Mouse (Mus musculus) lung, postnatal 4 days (tissue): ENCODE measurements at regions not wholly inside any gene's neighbourhood (a gene's known extent, or its start where the extent isn't known, plus 50 kb on each side); places are given as distances from the start of the nearest gene placed in this dataset.

Source experiments
- DNase-seq, 2 experiments: peaks; one replicate each; pipeline ENCODE4 v3.0.0; 2021

- DNase-seq, result no peak
These were observed 778.2 kb upstream of the Lrrc6 start for GRCm38 (mm10) chr15:67278869-67279268.

DNA sequence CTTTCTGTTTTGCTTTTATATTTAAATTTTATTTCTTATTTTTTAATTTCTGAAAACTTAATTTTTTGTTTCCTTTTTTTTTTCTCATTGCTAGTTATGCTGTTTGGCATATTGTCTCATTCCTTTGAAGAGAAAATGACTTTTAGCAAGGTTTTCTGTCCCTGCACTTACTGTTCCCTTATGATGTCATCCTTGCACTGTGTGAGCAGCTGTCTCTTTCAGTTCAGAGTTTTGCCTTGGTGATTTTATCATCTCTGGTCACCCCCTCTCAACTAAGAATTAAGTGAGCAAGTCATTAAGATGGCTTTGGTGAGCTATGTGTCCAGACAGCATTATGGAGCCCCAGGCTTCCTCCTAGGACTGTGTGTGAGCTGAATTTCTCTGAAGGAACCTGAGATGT lies 774.3 kb upstream of the Lrrc6 start:
- DNase-seq, result no peak

DNA sequence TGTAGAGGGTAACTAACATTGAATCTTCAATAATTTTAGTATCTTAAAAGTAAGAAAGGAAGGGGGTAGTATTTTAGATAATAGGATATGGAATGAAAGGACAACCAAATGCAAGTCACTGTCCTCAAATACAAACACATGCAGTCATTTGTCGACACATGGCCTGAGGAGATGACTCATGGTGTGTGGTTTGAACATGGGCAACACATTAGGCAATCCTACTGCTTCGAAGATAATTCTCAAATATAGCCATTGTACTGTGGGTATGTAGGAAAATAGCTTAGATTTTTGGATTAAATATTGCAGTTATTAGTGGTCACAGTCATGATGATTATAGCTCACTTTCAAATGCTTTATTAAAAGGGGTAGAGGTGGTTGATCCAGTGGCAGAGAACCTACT lies 771.7 kb upstream of the Lrrc6 start:
- DNase-seq, result no peak

DNA sequence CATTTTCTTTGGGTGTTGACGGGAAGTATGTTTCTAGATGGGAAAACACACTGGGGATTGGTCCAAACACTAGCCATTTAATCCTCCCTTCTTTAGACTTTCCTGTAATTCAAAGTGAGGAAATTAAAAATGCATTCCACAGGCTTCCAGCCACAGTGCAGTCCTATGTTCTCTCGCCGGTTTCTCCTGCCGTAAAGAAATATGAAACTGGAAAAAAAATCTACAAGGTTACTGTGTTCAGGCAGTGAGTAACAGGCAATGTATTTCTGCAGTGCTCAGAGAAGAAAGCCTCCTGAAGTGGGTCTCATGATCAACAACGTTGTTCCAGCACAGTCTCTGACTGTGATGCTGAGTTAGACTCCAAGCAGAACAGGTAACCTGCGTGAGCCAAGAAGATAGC lies 763.0 kb upstream of the Lrrc6 start:
- DNase-seq, result no peak

DNA sequence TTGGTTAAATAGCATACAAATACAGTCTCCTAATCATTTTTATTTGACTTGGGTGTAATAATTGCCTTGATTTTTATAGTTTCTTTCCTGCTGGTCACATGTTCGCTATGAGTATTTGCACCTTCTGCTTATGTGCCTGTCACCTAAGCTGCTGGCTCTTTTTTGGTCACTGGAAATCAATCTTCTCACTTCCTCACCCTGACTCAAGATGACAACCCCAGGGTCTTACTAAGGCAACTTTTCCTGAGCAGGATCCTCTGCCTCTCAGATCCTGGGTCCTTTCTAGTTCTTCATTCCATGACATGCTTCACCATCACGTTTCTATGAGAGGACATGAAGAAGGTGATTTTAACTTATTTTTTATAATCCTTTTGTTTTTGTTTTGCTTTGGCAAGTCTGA lies 762.6 kb upstream of the Lrrc6 start:
- no peak for DNase-seq

DNA sequence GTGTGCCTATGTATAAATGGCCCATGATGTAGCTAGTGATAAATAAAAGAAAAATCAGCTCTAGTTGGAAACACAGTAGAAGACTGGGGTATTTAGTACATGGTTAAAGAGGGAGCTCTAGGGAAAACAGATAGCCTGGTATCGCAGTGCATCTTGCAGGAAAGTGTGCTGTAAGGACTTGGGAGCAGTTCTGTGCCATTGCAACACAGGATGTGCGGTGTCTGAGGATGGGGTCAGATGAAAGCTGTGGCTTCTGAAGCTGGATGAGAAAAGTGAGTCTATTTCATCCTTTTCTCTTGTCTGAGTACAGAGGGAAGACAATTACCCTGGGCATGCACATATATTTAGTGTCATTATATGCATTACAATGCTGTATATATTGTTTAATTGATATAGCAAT lies 761.6 kb upstream of the Lrrc6 start:
- no peak for DNase-seq

DNA sequence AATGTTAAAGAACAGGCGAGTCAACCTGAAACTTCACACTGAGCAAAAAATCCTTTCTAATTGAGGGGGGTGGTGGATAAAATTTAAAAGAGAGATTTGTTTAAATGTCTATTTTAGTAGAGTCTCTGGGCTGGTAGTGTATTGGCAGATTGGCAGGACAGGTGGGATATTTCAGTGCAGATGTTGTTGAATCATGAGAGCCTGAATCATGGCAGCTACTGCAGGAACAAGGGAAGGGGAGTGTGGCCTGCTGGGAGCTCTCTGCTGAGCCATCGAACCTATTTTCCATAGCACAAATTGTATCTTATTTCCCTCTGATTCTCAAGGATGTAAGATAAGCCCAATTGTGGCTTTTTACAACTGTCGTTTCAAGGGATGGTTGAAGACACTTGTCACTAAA lies 760.0 kb upstream of the Lrrc6 start:
- DNase-seq, result no peak

DNA sequence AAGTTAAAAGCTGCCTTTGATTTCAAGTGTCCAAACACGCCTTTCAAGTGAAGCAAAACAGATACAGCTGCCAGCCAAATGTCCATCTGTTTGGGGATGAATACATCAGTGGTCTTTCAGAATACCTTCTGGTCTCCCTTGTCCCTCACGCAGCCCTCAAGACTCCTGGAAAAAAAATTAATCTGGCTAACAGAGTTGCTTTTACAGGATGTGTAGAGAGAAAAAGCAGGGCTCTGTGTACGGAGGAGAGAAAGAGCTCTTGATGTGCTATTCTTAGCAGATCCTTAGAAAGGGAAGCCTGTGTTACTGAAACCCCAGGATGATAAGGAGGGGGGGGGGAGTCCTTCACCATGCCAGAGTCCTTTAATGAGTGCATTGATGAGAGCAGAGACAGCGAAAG lies 748.4 kb upstream of the Lrrc6 start:
- no peak for DNase-seq

- DNase-seq, result no peak
These were observed 747.8 kb upstream of the Lrrc6 start for GRCm38 (mm10) chr15:67248471-67248870.

DNA sequence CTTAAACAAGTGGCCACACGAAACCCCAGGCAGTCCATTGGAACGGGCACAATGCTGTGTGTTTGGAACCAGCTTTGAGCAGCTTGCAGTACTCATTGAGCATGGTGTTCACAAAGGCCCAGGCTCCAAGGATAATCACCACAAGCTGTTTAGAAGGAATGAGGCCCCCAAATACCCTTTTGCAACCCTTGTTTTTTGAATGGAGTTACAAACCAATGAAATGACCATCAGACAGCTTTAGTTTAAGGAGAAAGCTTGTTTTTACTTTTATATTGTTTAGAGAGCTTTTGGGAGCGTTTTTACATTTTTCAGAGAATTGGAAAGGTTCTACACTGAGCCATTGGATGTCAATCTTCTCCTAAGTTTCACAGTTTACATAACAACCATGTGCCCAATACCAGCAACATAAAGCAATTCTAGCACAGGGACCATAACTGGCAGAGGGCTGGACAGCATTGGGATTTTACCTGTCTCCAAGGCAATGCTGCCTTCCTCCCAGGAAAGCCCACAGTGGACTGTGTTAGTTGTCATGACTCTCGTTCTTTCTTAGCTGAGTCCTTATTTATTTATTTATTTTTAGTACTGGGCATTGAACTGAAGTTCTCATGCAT lies 745.1 kb upstream of the Lrrc6 start:
- DNase-seq, result no peak

- DNase-seq, result no peak
These were observed 744.4 kb upstream of the Lrrc6 start for GRCm38 (mm10) chr15:67244908-67245657.

GRCm38 (mm10) chr15:67235107-67235785 lies 734.5 kb upstream of the Lrrc6 start:
- no peak for DNase-seq

- peak in 1 of 2 experiments; percentile 47 for DNase-seq
These were observed 728.6 kb upstream of the Lrrc6 start for GRCm38 (mm10) chr15:67229359-67229758.

DNA sequence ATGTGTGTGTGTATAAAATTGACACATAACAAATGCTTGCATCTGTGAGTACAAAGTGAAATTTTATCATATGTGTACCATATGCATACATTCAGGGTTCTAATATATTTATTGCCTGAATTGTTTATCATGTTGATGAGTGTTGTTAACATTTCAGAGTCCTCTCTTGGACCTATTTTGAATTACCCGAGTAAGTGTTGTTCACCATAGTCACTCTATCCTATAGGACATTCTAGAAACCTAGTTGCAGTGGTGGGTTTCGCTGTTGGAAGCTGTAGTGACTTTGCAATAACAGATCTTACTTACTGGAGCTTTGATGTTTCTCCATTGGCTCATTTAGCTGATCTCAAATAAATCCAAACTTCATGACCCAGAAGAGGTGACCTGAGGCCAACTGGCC lies 727.9 kb upstream of the Lrrc6 start:
- no peak for DNase-seq

- no peak for DNase-seq
These were observed 726.9 kb upstream of the Lrrc6 start for GRCm38 (mm10) chr15:67227456-67228164.

- DNase-seq, result no peak
These were observed 726.2 kb upstream of the Lrrc6 start for GRCm38 (mm10) chr15:67226900-67227299.
